Mouse (Mus musculus): ENCODE results near the gene Cfc1. TPM values are rescaled to one million over a fixed set of nuclear protein-coding genes. Genes with fewer than 3 reads are reported as not detected.

Cfc1 gene
- polyA plus RNA-seq, 2 experiments: not detected

DNA sequence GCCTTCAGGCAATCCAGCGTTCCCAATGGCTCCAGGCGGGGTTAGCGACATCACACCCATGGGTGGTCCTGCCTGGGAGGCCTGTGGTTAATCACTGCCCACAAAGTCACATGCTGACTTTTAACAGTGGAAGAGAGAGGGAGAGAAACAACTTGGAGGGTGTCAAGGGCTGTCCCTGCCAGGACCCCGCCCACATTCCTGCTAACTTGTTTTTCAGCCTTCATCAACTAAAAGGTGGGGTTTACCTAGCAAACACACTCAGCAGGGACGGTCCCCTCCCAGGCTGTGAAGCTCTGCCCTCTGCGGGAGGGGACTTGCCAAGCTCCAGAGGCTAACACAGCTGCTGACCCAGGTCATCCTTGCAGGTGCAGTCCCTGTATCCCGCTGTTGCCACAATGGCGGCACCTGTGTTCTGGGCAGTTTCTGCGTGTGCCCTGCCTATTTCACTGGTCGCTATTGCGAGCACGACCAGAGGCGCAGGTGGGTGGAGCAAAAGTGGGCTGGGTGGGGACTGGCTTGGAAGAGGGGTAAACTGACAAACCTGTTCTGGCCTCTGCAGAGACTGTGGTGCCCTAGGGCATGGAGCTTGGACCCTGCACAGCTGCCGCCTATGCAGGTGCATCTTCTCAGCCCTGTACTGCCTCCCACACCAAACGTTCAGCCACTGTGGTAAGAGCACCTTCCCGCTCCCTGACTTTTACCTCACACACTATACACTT is 1.5 kb downstream of the Cfc1 start:
- Histone ChIP-seq H3K27me3 (ENCODE audit: control insufficient read depth, insufficient read depth, low read length) (peaks cover 21% of the 10 kb centered on the region), H3K9ac (replicated peaks) (no peak overlapping the region), H3K9me3 (ENCODE audit: control insufficient read depth, low read length) (no peaks in the 10 kb centered on the region), H3K4me3 (ENCODE audit: insufficient read depth in 1 of 2, low read depth in 2 of 2, low read length in 2 of 2) (no peak overlapping the region), H3K4me2 (ENCODE audit: low read depth) (no peak overlapping the region), H3K36me3 (replicated peaks; ENCODE audit: control insufficient read depth, insufficient read depth, low read depth) (no peaks in the 10 kb centered on the region), H3K4me1 (replicated peaks; ENCODE audit: control insufficient read depth in 2 of 2, insufficient read depth in 2 of 2, low read length in 1 of 2) (no peaks in the 10 kb centered on the region), H3K27ac (no peak overlapping the region)
- no peak for DNase-seq (ENCODE audit: low read depth in 3 of 3, low spot score in 3 of 3)
- 10% methylated on average over 16 of the region's 16 CpGs for WGBS (ENCODE audit: insufficient replicate concordance)
- no peak for ATAC-seq (ENCODE audit: insufficient read depth)
- no peak for TF ChIP-seq EP300 (IDR thresholded peaks at IDR 0.05; ENCODE audit: low read depth)
- TF ChIP-seq CTCF (IDR thresholded peaks at IDR 0.05; ENCODE audit: low read depth): no peak

- Histone ChIP-seq H3K9ac (replicated peaks) (no peak overlapping the region), H3K4me2 (ENCODE audit: low read depth) (no peak overlapping the region), H3K36me3 (replicated peaks; ENCODE audit: control insufficient read depth, insufficient read depth, low read depth) (no peaks in the 10 kb centered on the region), H3K9me3 (ENCODE audit: control insufficient read depth, low read length) (no peaks in the 10 kb centered on the region), H3K4me1 (replicated peaks; ENCODE audit: control insufficient read depth in 2 of 2, insufficient read depth in 2 of 2, low read length in 1 of 2) (no peaks in the 10 kb centered on the region), H3K4me3 (ENCODE audit: insufficient read depth in 1 of 2, low read depth in 2 of 2, low read length in 2 of 2) (no peak overlapping the region), H3K27ac (no peak overlapping the region), H3K27me3 (ENCODE audit: control insufficient read depth, insufficient read depth, low read length) (no peaks in the 10 kb centered on the region)
- no peak for TF ChIP-seq EP300 (IDR thresholded peaks at IDR 0.05; ENCODE audit: low read depth)
- TF ChIP-seq CTCF (IDR thresholded peaks at IDR 0.05; ENCODE audit: low read depth): no peak
- 36% methylated on average over 1 of the region's 1 CpGs for WGBS (ENCODE audit: insufficient replicate concordance)
- no peak for DNase-seq (ENCODE audit: low read depth in 3 of 3, low spot score in 3 of 3)
- no peak for ATAC-seq (ENCODE audit: insufficient read depth)
Measured at GRCm38 (mm10) chr1:34547074-34547473, 11.6 kb downstream of the Cfc1 start.

- no peak overlapping the region for H3K27ac ChIP-seq
- no peaks in the 10 kb centered on the region for H3K4me1 ChIP-seq (replicated peaks; ENCODE audit: control insufficient read depth in 2 of 2, insufficient read depth in 2 of 2, low read length in 1 of 2)
- no peaks in the 10 kb centered on the region for H3K27me3 ChIP-seq (ENCODE audit: control insufficient read depth, insufficient read depth, low read length)
- WGBS (ENCODE audit: insufficient replicate concordance): 82% methylated on average over 1 of the region's 1 CpGs
- no peak overlapping the region for H3K4me2 ChIP-seq (ENCODE audit: low read depth)
- no peak for DNase-seq (ENCODE audit: low read depth in 3 of 3, low spot score in 3 of 3)
- TF ChIP-seq CTCF (IDR thresholded peaks at IDR 0.05; ENCODE audit: low read depth): no peak
- no peak for TF ChIP-seq EP300 (IDR thresholded peaks at IDR 0.05; ENCODE audit: low read depth)
- ATAC-seq (ENCODE audit: insufficient read depth): no peak
- H3K36me3 ChIP-seq (replicated peaks; ENCODE audit: control insufficient read depth, insufficient read depth, low read depth): no peaks in the 10 kb centered on the region
- H3K9ac ChIP-seq (replicated peaks): no peak overlapping the region
- H3K9me3 ChIP-seq (ENCODE audit: control insufficient read depth, low read length): no peaks in the 10 kb centered on the region
- no peak overlapping the region for H3K4me3 ChIP-seq (ENCODE audit: insufficient read depth in 1 of 2, low read depth in 2 of 2, low read length in 2 of 2)
Measured at GRCm38 (mm10) chr1:34553690-34554089, 18.2 kb downstream of the Cfc1 start.

- no peaks in the 10 kb centered on the region for H3K36me3 ChIP-seq (replicated peaks; ENCODE audit: control insufficient read depth, insufficient read depth, low read depth)
- H3K27ac ChIP-seq: no peak overlapping the region
- H3K4me2 ChIP-seq (ENCODE audit: low read depth): no peak overlapping the region
- H3K9me3 ChIP-seq (ENCODE audit: control insufficient read depth, low read length): no peaks in the 10 kb centered on the region
- H3K4me1 ChIP-seq (replicated peaks; ENCODE audit: control insufficient read depth in 2 of 2, insufficient read depth in 2 of 2, low read length in 1 of 2): no peaks in the 10 kb centered on the region
- 55% methylated on average over 7 of the region's 7 CpGs for WGBS (ENCODE audit: insufficient replicate concordance)
- no peak for DNase-seq (ENCODE audit: low read depth in 3 of 3, low spot score in 3 of 3)
- H3K27me3 ChIP-seq (ENCODE audit: control insufficient read depth, insufficient read depth, low read length): no peaks in the 10 kb centered on the region
- no peak overlapping the region for H3K9ac ChIP-seq (replicated peaks)
- TF ChIP-seq EP300 (IDR thresholded peaks at IDR 0.05; ENCODE audit: low read depth) (no peak), CTCF (IDR thresholded peaks at IDR 0.05; ENCODE audit: low read depth) (no peak)
- ATAC-seq (ENCODE audit: insufficient read depth): no peak
- no peak overlapping the region for H3K4me3 ChIP-seq (ENCODE audit: insufficient read depth in 1 of 2, low read depth in 2 of 2, low read length in 2 of 2)
Measured at GRCm38 (mm10) chr1:34554275-34554674, 18.8 kb downstream of the Cfc1 start.

GRCm38 (mm10) chr1:34560843-34561242 is 25.4 kb downstream of the Cfc1 start, which contains the start of gene Prss40:
TSS of gene Prss40 (minus strand) at chr1:34560943.
- WGBS (ENCODE audit: insufficient replicate concordance): 68% methylated on average over 15 of the region's 15 CpGs
- ATAC-seq (ENCODE audit: insufficient read depth) (no peak), DNase-seq (ENCODE audit: low read depth in 3 of 3, low spot score in 3 of 3) (no peak)
- H3K4me3 ChIP-seq (ENCODE audit: insufficient read depth in 1 of 2, low read depth in 2 of 2, low read length in 2 of 2): no peak within 1 kb of the TSS
- no peak for TF ChIP-seq EP300 (IDR thresholded peaks at IDR 0.05; ENCODE audit: low read depth)
- TF ChIP-seq CTCF (IDR thresholded peaks at IDR 0.05; ENCODE audit: low read depth): no peak
- no peaks in the 10 kb centered on the region for H3K36me3 ChIP-seq (replicated peaks; ENCODE audit: control insufficient read depth, insufficient read depth, low read depth)
- H3K9ac ChIP-seq (replicated peaks): no peak within 1 kb of the TSS
- no peaks in the 10 kb centered on the region for H3K9me3 ChIP-seq (ENCODE audit: control insufficient read depth, low read length)
- H3K4me1 ChIP-seq (replicated peaks; ENCODE audit: control insufficient read depth in 2 of 2, insufficient read depth in 2 of 2, low read length in 1 of 2): no peaks in the 10 kb centered on the region
- no peak within 1 kb of the TSS for H3K27ac ChIP-seq
- no peaks in the 10 kb centered on the region for H3K27me3 ChIP-seq (ENCODE audit: control insufficient read depth, insufficient read depth, low read length)
- H3K4me2 ChIP-seq (ENCODE audit: low read depth): no peak within 1 kb of the TSS
